Mouse (Mus musculus): Measurements from ENCODE around the gene Glul.
A peak's percentile ranks its signal among the peaks of the same experiment; 100 is the strongest.
"Not testable (repeated sequence)": the region's sequence is repeated elsewhere in the genome, so short reads cannot be mapped to it uniquely, and the experiment has no call there.

The Glul gene

GRCm38 (mm10) chr1:153899731-153900380, at the start of gene Glul, which contains the start of gene Teddm2:
Gene Glul, plus strand, starts transcription at chr1:153899944.
Gene Teddm2, minus strand, starts transcription at chr1:153900228.
- DNase-seq = peak; percentile 96

- DNase-seq = not testable (repeated sequence)
Measured at GRCm38 (mm10) chr1:153852696-153853095, 47.0 kb upstream of the Glul start.

- DNase-seq = no peak
Measured at GRCm38 (mm10) chr1:153855946-153856345, 43.8 kb upstream of the Glul start.

GRCm38 (mm10) chr1:153874045-153874444, 25.7 kb upstream of the Glul start, which contains the start of gene Teddm1b:
Gene Teddm1b, plus strand, starts transcription at chr1:153874345.
- DNase-seq = no peak

- not testable (repeated sequence) for DNase-seq
Measured at GRCm38 (mm10) chr1:153880391-153880790, 19.4 kb upstream of the Glul start.

- DNase-seq = no peak
Measured at GRCm38 (mm10) chr1:153886024-153886633, 13.6 kb upstream of the Glul start.

GRCm38 (mm10) chr1:153890121-153890520, 9.6 kb upstream of the Glul start:
- DNase-seq = no peak

- no peak for DNase-seq
Measured at GRCm38 (mm10) chr1:153891442-153891841, 8.3 kb upstream of the Glul start, which contains the start of gene Teddm1a. Gene Teddm1a, plus strand, starts transcription at chr1:153891742.

- no peak for DNase-seq
Measured at GRCm38 (mm10) chr1:153893746-153894145, 6.0 kb upstream of the Glul start.

- no peak for DNase-seq
Measured at GRCm38 (mm10) chr1:153894201-153894893, 5.4 kb upstream of the Glul start.

- peak; percentile 61 for DNase-seq
Measured at GRCm38 (mm10) chr1:153894979-153895378, 4.8 kb upstream of the Glul start.

GRCm38 (mm10) chr1:153897196-153897595, 2.5 kb upstream of the Glul start:
- DNase-seq = no peak

- DNase-seq = peak; percentile 24
Measured at GRCm38 (mm10) chr1:153898989-153899730, 584 bp upstream of the Glul start.

- DNase-seq = no peak
Measured at GRCm38 (mm10) chr1:153900381-153900780, 637 bp downstream of the Glul start.

- DNase-seq = peak; percentile 38
Measured at GRCm38 (mm10) chr1:153900860-153901730, 1.4 kb downstream of the Glul start.

GRCm38 (mm10) chr1:153903006-153903405, 3.3 kb downstream of the Glul start:
- no peak for DNase-seq

GRCm38 (mm10) chr1:153904236-153904635, 4.5 kb downstream of the Glul start:
- DNase-seq = no peak

- DNase-seq = no peak
Measured at GRCm38 (mm10) chr1:153905884-153906283, 6.1 kb downstream of the Glul start.

GRCm38 (mm10) chr1:153908208-153908607, 8.5 kb downstream of the Glul start:
- no peak for DNase-seq

GRCm38 (mm10) chr1:153908741-153909140, 9.0 kb downstream of the Glul start:
- no peak for DNase-seq

GRCm38 (mm10) chr1:153909213-153909962, 9.6 kb downstream of the Glul start:
- no peak for DNase-seq
